Mouse (Mus musculus): Measurements from ENCODE around the gene Gm13889. TPM values are rescaled to one million over a fixed set of nuclear protein-coding genes. Genes with fewer than 3 reads are reported as not detected.

The Gm13889 gene
- polyA plus RNA-seq, 1 experiment from 2014 or later, result 4.1 TPM

DNA sequence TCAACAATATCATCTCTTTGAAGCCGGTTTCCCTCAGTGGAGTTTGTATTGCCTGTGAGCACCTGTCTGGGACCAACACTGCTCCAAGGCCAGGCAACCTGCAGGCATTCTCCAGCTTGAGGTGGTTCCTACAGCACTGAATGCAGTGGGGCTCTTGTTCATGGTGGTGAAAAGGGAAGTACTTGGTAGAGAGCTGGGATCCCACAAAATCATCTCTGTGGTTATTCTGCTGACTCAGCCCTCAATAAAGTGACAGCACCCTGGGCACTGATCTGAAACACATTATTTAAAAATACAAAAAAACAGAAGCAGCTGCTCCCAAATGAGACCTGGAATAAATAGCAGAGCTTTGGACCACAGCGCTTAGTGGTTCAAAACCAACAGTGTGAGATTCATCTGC lies 31.4 kb upstream of the Gm13889 start:
- H3K4me2 ChIP-seq, result no peak overlapping the region
- H3K27me3 ChIP-seq (ENCODE audit: control insufficient read depth, insufficient read depth, low read length), result no peaks in the 10 kb centered on the region
- H3K9ac ChIP-seq (ENCODE audit: low read depth, low read length), result no peak overlapping the region
- no peaks in the 10 kb centered on the region for H3K9me3 ChIP-seq (replicated peaks; ENCODE audit: control insufficient read depth, low read length)
- peaks cover 7% of the 10 kb centered on the region; the same call in 1 of the 2 replicates for H3K36me3 ChIP-seq (ENCODE audit: control insufficient read depth, insufficient read depth, low read length)
- peaks cover 6% of the 10 kb centered on the region; the same call in 1 of the 2 replicates for H3K4me1 ChIP-seq (ENCODE audit: control insufficient read depth, insufficient read depth, low read length)
- no peak for ATAC-seq (replicated peaks; ENCODE audit: insufficient number of reproducible peaks, low FRiP score, low TSS enrichment)
- no peak overlapping the region for H3K4me3 ChIP-seq (ENCODE audit: low read depth, low read length)
- WGBS (ENCODE audit: insufficient replicate concordance), result 87% methylated on average over 2 of the region's 2 CpGs
- H3K27ac ChIP-seq (ENCODE audit: low read depth, low read length), result no peak overlapping the region

GRCm38 (mm10) chr2:93982457-93983235 lies 25.6 kb upstream of the Gm13889 start:
- H3K27me3 ChIP-seq (ENCODE audit: control insufficient read depth, insufficient read depth, low read length), result no peaks in the 10 kb centered on the region
- no peak overlapping the region for H3K9ac ChIP-seq (ENCODE audit: low read depth, low read length)
- WGBS (ENCODE audit: insufficient replicate concordance), result 73% methylated on average over 4 of the region's 4 CpGs
- no peak for ATAC-seq (replicated peaks; ENCODE audit: insufficient number of reproducible peaks, low FRiP score, low TSS enrichment)
- no peak overlapping the region for H3K27ac ChIP-seq (ENCODE audit: low read depth, low read length)
- H3K9me3 ChIP-seq (replicated peaks; ENCODE audit: control insufficient read depth, low read length), result no peaks in the 10 kb centered on the region
- H3K4me1 ChIP-seq (ENCODE audit: control insufficient read depth, insufficient read depth, low read length), result peaks cover 5% of the 10 kb centered on the region; the same call in 1 of the 2 replicates
- peaks cover 10% of the 10 kb centered on the region for H3K36me3 ChIP-seq (ENCODE audit: control insufficient read depth, insufficient read depth, low read length)
- H3K4me3 ChIP-seq (ENCODE audit: low read depth, low read length), result no peak overlapping the region
- H3K4me2 ChIP-seq, result no peak overlapping the region

GRCm38 (mm10) chr2:93979249-93980120 lies 22.5 kb upstream of the Gm13889 start:
- Histone ChIP-seq H3K9ac (ENCODE audit: low read depth, low read length) (no peak overlapping the region), H3K4me2 (no peak overlapping the region), H3K4me3 (ENCODE audit: low read depth, low read length) (no peak overlapping the region), H3K27ac (ENCODE audit: low read depth, low read length) (no peak overlapping the region), H3K36me3 (ENCODE audit: control insufficient read depth, insufficient read depth, low read length) (peaks cover 10% of the 10 kb centered on the region), H3K4me1 (ENCODE audit: control insufficient read depth, insufficient read depth, low read length) (peaks cover 18% of the 10 kb centered on the region), H3K27me3 (ENCODE audit: control insufficient read depth, insufficient read depth, low read length) (peaks cover 2% of the 10 kb centered on the region; the same call in 1 of the 2 replicates), H3K9me3 (replicated peaks; ENCODE audit: control insufficient read depth, low read length) (no peaks in the 10 kb centered on the region)
- ATAC-seq (replicated peaks; ENCODE audit: insufficient number of reproducible peaks, low FRiP score, low TSS enrichment), result no peak
- WGBS (ENCODE audit: insufficient replicate concordance), result 88% methylated on average over 7 of the region's 7 CpGs

DNA sequence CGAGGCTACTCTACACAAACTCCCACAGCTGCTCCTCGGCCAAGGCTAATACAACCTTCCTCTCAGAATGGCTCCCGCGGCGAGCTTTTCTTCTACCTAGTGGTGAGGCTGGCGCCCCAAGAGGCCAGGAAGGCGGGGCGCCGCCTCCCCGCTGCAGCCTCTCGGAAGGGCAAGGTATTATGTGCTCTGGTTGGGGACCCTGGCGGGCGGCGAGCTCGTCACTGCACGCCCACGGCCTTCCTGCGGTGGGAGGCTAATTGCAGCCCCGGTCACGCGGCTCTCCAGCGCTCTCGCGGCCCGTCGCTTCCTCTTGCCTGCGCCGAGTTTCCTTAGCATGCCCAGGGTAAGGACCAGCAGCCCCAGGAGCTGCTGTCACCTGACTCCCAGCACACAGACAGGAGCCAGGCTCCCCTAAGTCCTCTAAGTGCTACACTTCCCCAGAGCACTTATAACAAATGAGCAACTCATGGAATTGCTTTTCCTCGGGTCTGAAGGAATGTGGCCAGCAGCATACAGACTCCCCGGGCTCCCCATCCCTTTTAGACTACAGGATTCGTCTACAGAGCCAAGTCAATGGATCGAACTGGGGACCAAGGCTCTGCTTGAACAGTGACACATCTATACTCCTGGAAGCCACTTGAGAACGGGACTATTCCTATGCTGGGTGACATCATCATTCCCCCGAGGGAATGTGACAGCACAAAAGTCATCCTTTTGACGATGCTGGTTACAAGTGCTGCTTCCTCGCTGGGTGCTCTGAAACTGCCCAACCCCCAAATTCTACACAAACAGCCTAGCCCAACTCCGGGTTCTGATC lies 19.6 kb upstream of the Gm13889 start:
- Histone ChIP-seq H3K36me3 (ENCODE audit: control insufficient read depth, insufficient read depth, low read length) (peaks cover 7% of the 10 kb centered on the region), H3K9me3 (replicated peaks; ENCODE audit: control insufficient read depth, low read length) (no peaks in the 10 kb centered on the region), H3K4me2 (peak overlapping the region; percentile 91), H3K4me1 (ENCODE audit: control insufficient read depth, insufficient read depth, low read length) (peaks cover 18% of the 10 kb centered on the region), H3K27me3 (ENCODE audit: control insufficient read depth, insufficient read depth, low read length) (peaks cover 6% of the 10 kb centered on the region; the same call in 1 of the 2 replicates), H3K9ac (ENCODE audit: low read depth, low read length) (peak overlapping the region; percentile 73), H3K4me3 (ENCODE audit: low read depth, low read length) (peak overlapping the region; percentile 47), H3K27ac (ENCODE audit: low read depth, low read length) (peak overlapping the region; percentile 70)
- peak; percentile 65 for ATAC-seq (replicated peaks; ENCODE audit: insufficient number of reproducible peaks, low FRiP score, low TSS enrichment)
- 2% methylated on average over 36 of the region's 37 CpGs for WGBS (ENCODE audit: insufficient replicate concordance)

- Histone ChIP-seq H3K9ac (ENCODE audit: low read depth, low read length) (peak overlapping the region; percentile 73), H3K4me2 (peak overlapping the region; percentile 91), H3K4me1 (ENCODE audit: control insufficient read depth, insufficient read depth, low read length) (peaks cover 18% of the 10 kb centered on the region), H3K27ac (ENCODE audit: low read depth, low read length) (peak overlapping the region; percentile 70; the same call in 1 of the 2 replicates), H3K36me3 (ENCODE audit: control insufficient read depth, insufficient read depth, low read length) (peaks cover 4% of the 10 kb centered on the region; the same call in 1 of the 2 replicates), H3K9me3 (replicated peaks; ENCODE audit: control insufficient read depth, low read length) (no peaks in the 10 kb centered on the region), H3K4me3 (ENCODE audit: low read depth, low read length) (peak overlapping the region; percentile 47), H3K27me3 (ENCODE audit: control insufficient read depth, insufficient read depth, low read length) (peaks cover 7% of the 10 kb centered on the region; the same call in 1 of the 2 replicates)
- 19% methylated on average over 21 of the region's 21 CpGs for WGBS (ENCODE audit: insufficient replicate concordance)
- 0 out of 2 replicates have a peak, but pooled peaks have one; percentile 6 for ATAC-seq (replicated peaks; ENCODE audit: insufficient number of reproducible peaks, low FRiP score, low TSS enrichment)
These were observed 18.8 kb upstream of the Gm13889 start for GRCm38 (mm10) chr2:93975526-93976435.

GRCm38 (mm10) chr2:93975041-93975440 lies 18.0 kb upstream of the Gm13889 start:
- H3K4me1 ChIP-seq (ENCODE audit: control insufficient read depth, insufficient read depth, low read length), result peaks cover 18% of the 10 kb centered on the region
- H3K9ac ChIP-seq (ENCODE audit: low read depth, low read length), result no peak overlapping the region
- no peak overlapping the region for H3K27ac ChIP-seq (ENCODE audit: low read depth, low read length)
- H3K9me3 ChIP-seq (replicated peaks; ENCODE audit: control insufficient read depth, low read length), result no peaks in the 10 kb centered on the region
- WGBS (ENCODE audit: insufficient replicate concordance), result 49% methylated on average over 7 of the region's 7 CpGs
- H3K4me2 ChIP-seq, result no peak overlapping the region
- no peak overlapping the region for H3K4me3 ChIP-seq (ENCODE audit: low read depth, low read length)
- H3K36me3 ChIP-seq (ENCODE audit: control insufficient read depth, insufficient read depth, low read length), result no peaks in the 10 kb centered on the region
- peaks cover 7% of the 10 kb centered on the region; the same call in 1 of the 2 replicates for H3K27me3 ChIP-seq (ENCODE audit: control insufficient read depth, insufficient read depth, low read length)
- no peak for ATAC-seq (replicated peaks; ENCODE audit: insufficient number of reproducible peaks, low FRiP score, low TSS enrichment)

GRCm38 (mm10) chr2:93971647-93972046 lies 14.6 kb upstream of the Gm13889 start:
- no peak overlapping the region for H3K27ac ChIP-seq (ENCODE audit: low read depth, low read length)
- H3K4me1 ChIP-seq (ENCODE audit: control insufficient read depth, insufficient read depth, low read length), result peaks cover 7% of the 10 kb centered on the region; the same call in 1 of the 2 replicates
- H3K27me3 ChIP-seq (ENCODE audit: control insufficient read depth, insufficient read depth, low read length), result peaks cover 7% of the 10 kb centered on the region; the same call in 1 of the 2 replicates
- H3K36me3 ChIP-seq (ENCODE audit: control insufficient read depth, insufficient read depth, low read length), result no peaks in the 10 kb centered on the region
- no peak overlapping the region for H3K4me3 ChIP-seq (ENCODE audit: low read depth, low read length)
- 71% methylated on average over 3 of the region's 3 CpGs for WGBS (ENCODE audit: insufficient replicate concordance)
- H3K9me3 ChIP-seq (replicated peaks; ENCODE audit: control insufficient read depth, low read length), result no peaks in the 10 kb centered on the region
- H3K4me2 ChIP-seq, result no peak overlapping the region
- H3K9ac ChIP-seq (ENCODE audit: low read depth, low read length), result no peak overlapping the region
- no peak for ATAC-seq (replicated peaks; ENCODE audit: insufficient number of reproducible peaks, low FRiP score, low TSS enrichment)
